In the genomic region with DNA sequence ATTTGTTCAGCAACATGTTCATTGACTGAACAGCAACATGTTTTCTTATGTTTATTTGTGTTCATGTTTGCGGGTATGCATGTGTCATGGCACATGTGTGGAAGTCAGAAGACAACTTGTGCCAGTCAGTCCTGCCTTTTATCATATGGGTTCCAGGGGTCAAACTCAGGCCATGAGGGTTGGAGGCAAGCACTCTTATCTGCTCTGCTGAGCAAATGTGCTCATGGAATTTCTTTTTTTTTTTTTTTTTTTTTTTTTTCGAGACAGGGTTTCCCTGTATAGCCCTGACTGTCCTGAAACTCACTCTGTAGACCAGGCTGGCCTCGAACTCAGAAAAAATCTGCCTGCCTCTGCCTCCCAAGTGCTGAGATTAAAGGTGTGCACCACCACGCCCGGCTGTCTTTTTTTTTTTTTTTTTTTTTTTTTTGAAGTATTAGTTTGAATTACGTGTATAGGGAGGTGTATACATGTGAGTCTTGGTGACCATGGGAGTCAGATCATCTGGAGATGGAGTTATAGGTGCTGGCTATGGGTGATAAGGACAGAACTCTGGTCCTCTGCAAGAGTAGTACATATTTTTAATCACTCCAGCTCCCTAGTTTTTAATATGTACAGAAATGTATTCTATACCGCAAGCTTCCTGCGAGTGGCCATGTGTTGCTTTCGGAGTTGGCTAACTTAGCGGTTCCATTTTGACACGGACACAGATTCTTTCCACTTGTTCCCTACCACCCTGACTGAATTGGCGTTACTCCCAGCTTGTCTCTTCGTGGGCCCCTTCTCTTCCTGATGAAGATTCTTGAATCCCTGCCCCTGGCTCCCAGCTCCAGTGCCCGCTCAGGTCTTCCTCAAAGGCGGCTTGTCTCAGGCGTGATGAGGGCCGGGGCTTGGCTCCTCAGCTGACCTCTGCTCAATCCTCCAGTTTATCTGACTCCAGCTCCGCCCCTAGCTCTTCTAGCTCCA, we compare ENCODE assay signal across 10 mouse cellular contexts. TPM values are rescaled to one million over a fixed set of nuclear protein-coding genes. Genes with fewer than 3 reads are reported as not detected.
A peak's percentile ranks its signal among the peaks of the same experiment; 100 is the strongest.
DNase-seq lines count a peak whose midpoint lies in the region; ATAC-seq and TF ChIP-seq lines count a peak whose summit lies in the region.
"Had no signal": no experiment of that assay in that cellular context is flagged by ENCODE, and none has a peak within 500 bp of the region (broad histone marks: within the 10 kb centered on the region; RNA-seq: fewer than 3 reads in every experiment).

No protein-coding gene starts in this region.

- ATAC-seq in lung, postnatal 0 days = no peak
- ATAC-seq in kidney, embryonic 14.5 days (ENCODE audit: low FRiP score, low TSS enrichment) = no peak

- DNase-seq in lung, postnatal 0 days (ENCODE audit: low spot score) = no peak
- no peak for DNase-seq in lung, postnatal 36 days
- DNase-seq in gastrocnemius, postnatal 10 days = peak; percentile 21
- DNase-seq in heart, postnatal 14 days = peak; percentile 17 to 25
- DNase-seq in skeletal muscle tissue, adult 2 months (ENCODE audit: low read depth, low spot score) = peak; percentile 19
- no peak for DNase-seq in spleen, adult 18-20 months
- DNase-seq in adrenal gland, adult 18-20 months (ENCODE audit: low spot score in 2 of 2) = no peak
- DNase-seq: cerebellum, adult 11 months had no signal

- intact Hi-C loops in heart, postnatal 14 days (cut with DNase I) = loop anchor here (10.0 kb wide), 1 partner anchor 149 kb away; a partner anchor contains a TSS

- 0 out of 2 replicates have a peak overlapping the region, but pooled peaks have one; percentile 58 for H3K27ac ChIP-seq in lung, postnatal 0 days (ENCODE audit: low read length)
- no peak overlapping the region for H3K27ac ChIP-seq in kidney, embryonic 14.5 days (ENCODE audit: low read depth, low read length)

- no peak overlapping the region; the same call in 1 of the 2 replicates for H3K4me3 ChIP-seq in lung, postnatal 0 days (ENCODE audit: low read depth, low read length)
- H3K4me3 ChIP-seq in kidney, embryonic 14.5 days (ENCODE audit: low read length) = no peak overlapping the region

- WGBS in lung, postnatal 0 days = 56% methylated on average over 17 of the region's 18 CpGs
- 78% methylated on average over 18 of the region's 18 CpGs for WGBS in kidney, embryonic 14.5 days

- H3K36me3 ChIP-seq in lung, postnatal 0 days (ENCODE audit: insufficient read depth, low read length) = no peaks in the 10 kb centered on the region
- H3K36me3 ChIP-seq in kidney, embryonic 14.5 days (ENCODE audit: control insufficient read depth, insufficient read depth, low read length) = no peaks in the 10 kb centered on the region
- H3K36me3 ChIP-seq: forebrain, embryonic 10.5 days had no signal

- H3K9ac ChIP-seq in lung, postnatal 0 days (replicated peaks; ENCODE audit: low read depth) = no peak overlapping the region
- H3K9ac ChIP-seq in kidney, embryonic 14.5 days (ENCODE audit: low read depth, low read length) = no peak overlapping the region

- no peak overlapping the region for H3K4me2 ChIP-seq in lung, postnatal 0 days (replicated peaks; ENCODE audit: low read depth, low read length)
- H3K4me2 ChIP-seq in kidney, embryonic 14.5 days (replicated peaks; ENCODE audit: low read depth, low read length) = no peak overlapping the region; the same call in 1 of the 2 replicates

- TF ChIP-seq EP300 in lung, postnatal 0 days (IDR thresholded peaks at IDR 0.05) = no peak

- H3K27me3 ChIP-seq in lung, postnatal 0 days (replicated peaks; ENCODE audit: insufficient read depth, low read length) = no peaks in the 10 kb centered on the region
- no peaks in the 10 kb centered on the region for H3K27me3 ChIP-seq in kidney, embryonic 14.5 days (ENCODE audit: control insufficient read depth, insufficient read depth, low read length)

- H3K9me3 ChIP-seq in lung, postnatal 0 days (ENCODE audit: low read length) = no peaks in the 10 kb centered on the region
- no peaks in the 10 kb centered on the region for H3K9me3 ChIP-seq in kidney, embryonic 14.5 days (ENCODE audit: control insufficient read depth, low read length)
- H3K9me3 ChIP-seq: forebrain, embryonic 10.5 days had no signal

- peaks cover 2% of the 10 kb centered on the region; the same call in 1 of the 2 replicates for H3K4me1 ChIP-seq in lung, postnatal 0 days (ENCODE audit: insufficient read depth, low read depth, low read length)
- 0 out of 2 replicates have a peak, but pooled peaks cover 3% of the 10 kb centered on the region for H3K4me1 ChIP-seq in kidney, embryonic 14.5 days (ENCODE audit: control insufficient read depth, insufficient read depth, low read length)

- TF ChIP-seq CTCF in lung, postnatal 0 days (IDR thresholded peaks at IDR 0.05) = no peak

RNA-seq across cellular contexts. Expression of a gene that starts 26.8 kb away (rescaled TPM):
- 122 and 129 TPM in 2 replicates for polyA plus RNA-seq in lung, postnatal 0 days (2015; fragmentation: Nextera tagmentation; extraction: Ambion mirVana)
- total RNA-seq in gastrocnemius, postnatal 10 days (2021) = 100 to 1,000 TPM; 862 to 872 TPM
- 100 to 1,000 TPM; 329 to 343 TPM for total RNA-seq in heart, postnatal 14 days (2021)
- polyA plus RNA-seq in kidney, embryonic 14.5 days (2014; fragmentation: Nextera tagmentation; extraction: Ambion mirVana) = 215 and 219 TPM in 2 replicates
- total RNA-seq in adrenal gland, adult 18-20 months (2021) = 100 to 1,000 TPM; 121 to 137 TPM

RNA-seq across cellular contexts. Expression of a gene that starts 40.4 kb away (rescaled TPM):
- 115 and 139 TPM in 2 replicates for polyA plus RNA-seq in lung, postnatal 0 days (2015; fragmentation: Nextera tagmentation; extraction: Ambion mirVana)
- total RNA-seq in gastrocnemius, postnatal 10 days (2021) = 10 to 100 TPM; 32.5 to 37.7 TPM
- 10 to 100 TPM; 38.0 to 39.8 TPM for total RNA-seq in heart, postnatal 14 days (2021)
- polyA plus RNA-seq in kidney, embryonic 14.5 days (2014; fragmentation: Nextera tagmentation; extraction: Ambion mirVana) = 199 and 235 TPM in 2 replicates
- 10 to 100 TPM; 57.6 to 61.0 TPM for total RNA-seq in adrenal gland, adult 18-20 months (2021)

Comparison
In these comparisons a context has a peak if more than half of its experiments do, and no peak if none do; other contexts are left out.
1. DNase-seq: peak in gastrocnemius, postnatal 10 days (single experiment), heart, postnatal 14 days (2 of 2) and skeletal muscle tissue, adult 2 months (single experiment); none in lung, postnatal 0 days (single experiment), lung, postnatal 36 days (single experiment), spleen, adult 18-20 months (0 of 2) and adrenal gland, adult 18-20 months (0 of 2).